Mouse (Mus musculus): Measurements from ENCODE around the gene Pou2f2.

DNA sequence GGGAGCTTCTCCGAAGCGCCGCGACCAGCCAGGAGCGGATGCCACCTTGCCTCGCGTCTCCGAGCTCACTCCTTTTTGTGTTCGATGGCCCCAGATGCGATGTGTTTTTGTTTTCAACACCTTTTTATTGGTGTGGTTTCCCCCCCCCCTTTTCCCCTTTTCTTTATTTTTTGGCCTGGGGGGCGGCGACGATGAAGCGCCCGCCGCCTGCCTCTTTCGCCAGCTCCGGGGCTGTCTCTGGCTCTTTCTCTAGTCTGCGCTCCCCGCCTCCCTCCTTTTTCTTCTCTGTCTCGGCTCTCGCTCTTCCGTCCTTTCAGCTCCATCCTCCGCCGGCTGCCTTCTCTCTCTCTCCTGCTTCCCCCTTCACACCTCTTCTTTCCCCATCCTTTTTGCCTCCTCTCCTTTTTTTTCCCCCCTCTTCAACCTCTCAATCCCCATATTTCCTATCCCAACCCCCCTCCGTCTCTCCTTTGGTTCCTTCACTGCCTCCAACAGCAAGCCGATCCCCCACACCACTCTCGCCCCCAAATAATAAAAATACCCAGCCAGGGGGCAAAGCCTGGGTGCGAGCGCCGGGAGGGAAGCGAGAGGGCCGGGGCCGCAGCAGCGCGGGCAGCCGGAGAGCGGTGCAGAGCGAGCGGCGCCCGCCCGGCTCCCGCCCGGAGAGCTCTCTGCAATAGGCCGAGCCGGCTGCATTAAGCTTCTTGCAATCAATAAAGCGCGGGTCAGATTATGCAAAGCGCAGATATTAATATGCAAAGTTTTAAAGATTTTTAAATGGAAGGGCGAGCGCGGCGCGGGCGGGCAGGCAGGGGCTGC lies 530 bp downstream of the Pou2f2 start:
- TF ChIP-seq POLR2A (IDR thresholded peaks at IDR 0.05; ENCODE audit: low read depth, low read length) (no peak), CTCF (conservative IDR thresholded peaks at IDR 0.05; ENCODE audit: insufficient read depth, insufficient read length, low read depth, low read length) (no peak)
